Mouse (Mus musculus) lung, postnatal 10 days (tissue): ENCODE results near the gene Krtap29-1.

Experiments used
- DNase-seq: peaks from one replicate; pipeline ENCODE4 v3.0.0; 2021

Gene Krtap29-1

DNA sequence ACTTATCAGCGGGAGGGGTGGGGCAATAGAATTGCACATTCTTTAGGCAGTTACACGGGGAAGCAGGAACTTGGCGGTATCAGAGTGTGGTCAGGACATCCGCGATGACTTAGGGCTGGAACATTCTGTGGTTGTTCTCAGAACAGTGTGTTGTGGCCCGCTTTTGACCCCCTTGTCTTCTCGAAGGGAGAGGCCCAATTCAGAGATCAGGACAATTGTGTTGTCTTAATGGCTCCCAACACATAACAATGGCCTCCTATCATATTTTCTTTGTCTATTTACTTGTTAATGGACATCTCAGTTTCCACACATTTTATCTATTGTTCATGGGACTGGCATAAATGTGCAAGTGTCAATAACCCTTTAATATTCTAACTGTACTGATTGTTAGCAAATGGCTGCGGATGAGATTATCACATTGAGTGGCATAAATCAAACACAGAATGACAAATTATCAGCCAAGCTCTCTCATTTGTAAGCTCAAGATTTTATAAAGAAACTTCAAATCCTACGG is 41.0 kb downstream of the Krtap29-1 start:
- no peak for DNase-seq

DNA sequence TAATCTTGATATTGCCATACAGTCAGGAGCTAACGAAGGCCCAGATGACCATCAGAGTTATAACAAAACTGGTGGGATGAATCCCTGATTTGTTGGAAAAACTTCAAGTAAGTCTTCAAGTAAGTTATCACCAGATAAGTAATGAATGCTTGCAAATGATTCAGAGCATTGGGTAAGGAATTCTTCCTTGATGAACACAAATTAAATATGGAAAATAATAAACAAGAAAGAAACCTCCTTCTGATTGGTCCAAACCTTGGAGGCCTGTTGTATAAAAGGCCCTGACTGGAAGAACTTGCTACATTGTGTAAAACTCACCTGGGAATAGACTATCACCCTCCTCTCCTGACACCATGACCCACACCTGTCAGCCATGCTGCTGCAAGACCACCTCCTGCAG is 42.9 kb downstream of the Krtap29-1 start, which contains the start of gene Krtap31-2:
Krtap31-2 (plus strand) TSS at position 301 of the 400 bp plus-strand sequence.
- DNase-seq: no peak
